Mouse (Mus musculus): Measurements from ENCODE around the gene Ccr1. TPM values are rescaled to one million over a fixed set of nuclear protein-coding genes. Genes with fewer than 3 reads are reported as not detected.

Gene Ccr1
- polyA plus RNA-seq, 1 experiment from 2014 or later, result 0.51 TPM

GRCm38 (mm10) chr9:123947815-123948214, 20.7 kb downstream of the Ccr1 start:
- H3K36me3 ChIP-seq (ENCODE audit: control insufficient read depth, insufficient read depth, low read length), result no peaks in the 10 kb centered on the region
- no peak for ATAC-seq (ENCODE audit: insufficient number of reproducible peaks, low FRiP score, low TSS enrichment, low read depth)
- DNase-seq (ENCODE audit: low spot score), result no peak
- H3K9ac ChIP-seq (ENCODE audit: low read length), result no peak overlapping the region
- H3K4me2 ChIP-seq (ENCODE audit: low read depth, severe bottlenecking), result no peak overlapping the region
- H3K4me3 ChIP-seq (ENCODE audit: low read depth, low read length), result no peak overlapping the region
- 88% methylated on average over 1 of the region's 1 CpGs for WGBS
- H3K27ac ChIP-seq (replicated peaks; ENCODE audit: low read depth, low read length), result no peak overlapping the region
- no peaks in the 10 kb centered on the region for H3K9me3 ChIP-seq (ENCODE audit: control insufficient read depth, low read length)
- no peaks in the 10 kb centered on the region for H3K27me3 ChIP-seq (ENCODE audit: control insufficient read depth, insufficient read depth, low read length)
- H3K4me1 ChIP-seq (ENCODE audit: control insufficient read depth, insufficient read depth, low read length), result no peaks in the 10 kb centered on the region

GRCm38 (mm10) chr9:123942025-123942424, 26.5 kb downstream of the Ccr1 start:
- no peak overlapping the region for H3K9ac ChIP-seq (ENCODE audit: low read length)
- H3K27ac ChIP-seq (replicated peaks; ENCODE audit: low read depth, low read length), result no peak overlapping the region
- DNase-seq (ENCODE audit: low spot score) (no peak), ATAC-seq (ENCODE audit: insufficient number of reproducible peaks, low FRiP score, low TSS enrichment, low read depth) (no peak)
- no peak overlapping the region for H3K4me2 ChIP-seq (ENCODE audit: low read depth, severe bottlenecking)
- no peaks in the 10 kb centered on the region for H3K4me1 ChIP-seq (ENCODE audit: control insufficient read depth, insufficient read depth, low read length)
- WGBS, result 82% methylated on average over 3 of the region's 3 CpGs
- no peaks in the 10 kb centered on the region for H3K36me3 ChIP-seq (ENCODE audit: control insufficient read depth, insufficient read depth, low read length)
- no peaks in the 10 kb centered on the region for H3K9me3 ChIP-seq (ENCODE audit: control insufficient read depth, low read length)
- no peak overlapping the region for H3K4me3 ChIP-seq (ENCODE audit: low read depth, low read length)
- H3K27me3 ChIP-seq (ENCODE audit: control insufficient read depth, insufficient read depth, low read length), result no peaks in the 10 kb centered on the region

GRCm38 (mm10) chr9:123941316-123941715, 27.2 kb downstream of the Ccr1 start:
- 70% methylated on average over 2 of the region's 2 CpGs for WGBS
- Histone ChIP-seq H3K4me2 (ENCODE audit: low read depth, severe bottlenecking) (no peak overlapping the region), H3K27ac (replicated peaks; ENCODE audit: low read depth, low read length) (no peak overlapping the region), H3K4me3 (ENCODE audit: low read depth, low read length) (no peak overlapping the region), H3K27me3 (ENCODE audit: control insufficient read depth, insufficient read depth, low read length) (no peaks in the 10 kb centered on the region), H3K4me1 (ENCODE audit: control insufficient read depth, insufficient read depth, low read length) (no peaks in the 10 kb centered on the region), H3K36me3 (ENCODE audit: control insufficient read depth, insufficient read depth, low read length) (no peaks in the 10 kb centered on the region), H3K9me3 (ENCODE audit: control insufficient read depth, low read length) (no peaks in the 10 kb centered on the region), H3K9ac (ENCODE audit: low read length) (no peak overlapping the region)
- ATAC-seq (ENCODE audit: insufficient number of reproducible peaks, low FRiP score, low TSS enrichment, low read depth), result no peak
- no peak for DNase-seq (ENCODE audit: low spot score)

- ATAC-seq (ENCODE audit: insufficient number of reproducible peaks, low FRiP score, low TSS enrichment, low read depth), result no peak
- no peak overlapping the region for H3K4me3 ChIP-seq (ENCODE audit: low read depth, low read length)
- no peaks in the 10 kb centered on the region for H3K4me1 ChIP-seq (ENCODE audit: control insufficient read depth, insufficient read depth, low read length)
- no peaks in the 10 kb centered on the region for H3K27me3 ChIP-seq (ENCODE audit: control insufficient read depth, insufficient read depth, low read length)
- no peak overlapping the region for H3K27ac ChIP-seq (replicated peaks; ENCODE audit: low read depth, low read length)
- no peaks in the 10 kb centered on the region for H3K36me3 ChIP-seq (ENCODE audit: control insufficient read depth, insufficient read depth, low read length)
- H3K4me2 ChIP-seq (ENCODE audit: low read depth, severe bottlenecking), result no peak overlapping the region
- no peak for DNase-seq (ENCODE audit: low spot score)
- H3K9me3 ChIP-seq (ENCODE audit: control insufficient read depth, low read length), result no peaks in the 10 kb centered on the region
- H3K9ac ChIP-seq (ENCODE audit: low read length), result no peak overlapping the region
Measured at GRCm38 (mm10) chr9:123940628-123941027, 27.9 kb downstream of the Ccr1 start.

GRCm38 (mm10) chr9:123940168-123940567, 28.3 kb downstream of the Ccr1 start:
- no peak for DNase-seq (ENCODE audit: low spot score)
- Histone ChIP-seq H3K4me3 (ENCODE audit: low read depth, low read length) (no peak overlapping the region), H3K27me3 (ENCODE audit: control insufficient read depth, insufficient read depth, low read length) (no peaks in the 10 kb centered on the region), H3K4me2 (ENCODE audit: low read depth, severe bottlenecking) (no peak overlapping the region), H3K27ac (replicated peaks; ENCODE audit: low read depth, low read length) (no peak overlapping the region), H3K4me1 (ENCODE audit: control insufficient read depth, insufficient read depth, low read length) (no peaks in the 10 kb centered on the region), H3K9ac (ENCODE audit: low read length) (no peak overlapping the region), H3K36me3 (ENCODE audit: control insufficient read depth, insufficient read depth, low read length) (no peaks in the 10 kb centered on the region), H3K9me3 (ENCODE audit: control insufficient read depth, low read length) (no peaks in the 10 kb centered on the region)
- no peak for ATAC-seq (ENCODE audit: insufficient number of reproducible peaks, low FRiP score, low TSS enrichment, low read depth)
- 100% methylated on average over 1 of the region's 1 CpGs for WGBS

- DNase-seq (ENCODE audit: low spot score) (no peak), ATAC-seq (ENCODE audit: insufficient number of reproducible peaks, low FRiP score, low TSS enrichment, low read depth) (no peak)
- Histone ChIP-seq H3K4me3 (ENCODE audit: low read depth, low read length) (no peak overlapping the region), H3K27ac (replicated peaks; ENCODE audit: low read depth, low read length) (no peak overlapping the region), H3K4me1 (ENCODE audit: control insufficient read depth, insufficient read depth, low read length) (no peaks in the 10 kb centered on the region), H3K9ac (ENCODE audit: low read length) (no peak overlapping the region), H3K4me2 (ENCODE audit: low read depth, severe bottlenecking) (no peak overlapping the region), H3K36me3 (ENCODE audit: control insufficient read depth, insufficient read depth, low read length) (no peaks in the 10 kb centered on the region), H3K27me3 (ENCODE audit: control insufficient read depth, insufficient read depth, low read length) (no peaks in the 10 kb centered on the region), H3K9me3 (ENCODE audit: control insufficient read depth, low read length) (no peaks in the 10 kb centered on the region)
- WGBS, result 91% methylated on average over 2 of the region's 2 CpGs
Measured at GRCm38 (mm10) chr9:123937989-123938388, 30.5 kb downstream of the Ccr1 start.

- Histone ChIP-seq H3K4me1 (ENCODE audit: control insufficient read depth, insufficient read depth, low read length) (no peaks in the 10 kb centered on the region), H3K4me3 (ENCODE audit: low read depth, low read length) (no peak overlapping the region), H3K27me3 (ENCODE audit: control insufficient read depth, insufficient read depth, low read length) (no peaks in the 10 kb centered on the region), H3K36me3 (ENCODE audit: control insufficient read depth, insufficient read depth, low read length) (no peaks in the 10 kb centered on the region), H3K4me2 (ENCODE audit: low read depth, severe bottlenecking) (no peak overlapping the region), H3K9ac (ENCODE audit: low read length) (no peak overlapping the region), H3K27ac (replicated peaks; ENCODE audit: low read depth, low read length) (no peak overlapping the region), H3K9me3 (ENCODE audit: control insufficient read depth, low read length) (no peaks in the 10 kb centered on the region)
- WGBS, result 85% methylated on average over 9 of the region's 9 CpGs
- ATAC-seq (ENCODE audit: insufficient number of reproducible peaks, low FRiP score, low TSS enrichment, low read depth) (no peak), DNase-seq (ENCODE audit: low spot score) (no peak)
Measured at GRCm38 (mm10) chr9:123936604-123937280, 31.8 kb downstream of the Ccr1 start.

GRCm38 (mm10) chr9:123935776-123936175, 32.7 kb downstream of the Ccr1 start:
- Histone ChIP-seq H3K4me1 (ENCODE audit: control insufficient read depth, insufficient read depth, low read length) (no peaks in the 10 kb centered on the region), H3K27ac (replicated peaks; ENCODE audit: low read depth, low read length) (no peak overlapping the region), H3K27me3 (ENCODE audit: control insufficient read depth, insufficient read depth, low read length) (no peaks in the 10 kb centered on the region), H3K4me3 (ENCODE audit: low read depth, low read length) (no peak overlapping the region), H3K4me2 (ENCODE audit: low read depth, severe bottlenecking) (no peak overlapping the region), H3K9ac (ENCODE audit: low read length) (no peak overlapping the region), H3K36me3 (ENCODE audit: control insufficient read depth, insufficient read depth, low read length) (no peaks in the 10 kb centered on the region), H3K9me3 (ENCODE audit: control insufficient read depth, low read length) (no peaks in the 10 kb centered on the region)
- WGBS, result 92% methylated on average over 5 of the region's 5 CpGs
- no peak for ATAC-seq (ENCODE audit: insufficient number of reproducible peaks, low FRiP score, low TSS enrichment, low read depth)
- no peak for DNase-seq (ENCODE audit: low spot score)

- H3K27ac ChIP-seq (replicated peaks; ENCODE audit: low read depth, low read length), result no peak overlapping the region
- H3K9me3 ChIP-seq (ENCODE audit: control insufficient read depth, low read length), result no peaks in the 10 kb centered on the region
- H3K9ac ChIP-seq (ENCODE audit: low read length), result no peak overlapping the region
- no peak overlapping the region for H3K4me3 ChIP-seq (ENCODE audit: low read depth, low read length)
- no peak overlapping the region for H3K4me2 ChIP-seq (ENCODE audit: low read depth, severe bottlenecking)
- H3K27me3 ChIP-seq (ENCODE audit: control insufficient read depth, insufficient read depth, low read length), result no peaks in the 10 kb centered on the region
- DNase-seq (ENCODE audit: low spot score), result no peak
- WGBS, result 94% methylated on average over 6 of the region's 6 CpGs
- no peaks in the 10 kb centered on the region for H3K36me3 ChIP-seq (ENCODE audit: control insufficient read depth, insufficient read depth, low read length)
- no peak for ATAC-seq (ENCODE audit: insufficient number of reproducible peaks, low FRiP score, low TSS enrichment, low read depth)
- H3K4me1 ChIP-seq (ENCODE audit: control insufficient read depth, insufficient read depth, low read length), result no peaks in the 10 kb centered on the region
Measured at GRCm38 (mm10) chr9:123935346-123935745, 33.1 kb downstream of the Ccr1 start.

All from limb, embryonic 11.5 days (tissue).